Mouse (Mus musculus) left cerebral cortex, adult 18-20 months (tissue): Measurements from ENCODE around the gene Ascc1. TPM values are rescaled to one million over a fixed set of nuclear protein-coding genes. Genes with fewer than 3 reads are reported as not detected.

Source experiments
- DNase-seq, 2 experiments: peaks; one replicate each; pipeline ENCODE4 v3.0.0; 2021 to 2022; ENCODE audit warnings: low spot score in 2 of 2, mixed read lengths in 1 of 2
- long read RNA-seq, 2 experiments: library from polyadenylated mRNA; stranded (forward); transcript quantifications; one replicate each; pipeline ENCODE4 v2.0.0; 2021
- total RNA-seq, 2 experiments: library from RNA; stranded (reverse); gene quantifications; 2 replicates each; pipeline ENCODE4 v1.2.3; 2021

Gene Ascc1
- total RNA-seq, result 10 to 100 TPM; 14.1 to 14.8 TPM
- long read RNA-seq, experiment 1, transcript Ascc1-202 (11 exons, 1,473 nt), result minor isoform, 8 of 22 reads
- long read RNA-seq, experiment 1, transcript Ascc1-201 (11 exons, 1,450 nt), result major isoform, 11 of 22 reads
- long read RNA-seq, experiment 1, partial matches to known transcripts, result 2 of 22 reads
- long read RNA-seq, experiment 1, other reads (novel, unspliced or antisense), result 1 of 22 reads
- long read RNA-seq, experiment 2, transcript Ascc1-201 (11 exons, 1,450 nt), result major isoform, 7 of 13 reads
- long read RNA-seq, experiment 2, partial matches to known transcripts, result 2 of 13 reads
- long read RNA-seq, experiment 2, other reads (novel, unspliced or antisense), result 3 of 13 reads

- DNase-seq, result peak; percentile 95 to 97
Observed at GRCm38 (mm10) chr10:60002673-60003212, at the start of gene Ascc1, which contains the start of gene Anapc16. Gene Ascc1, plus strand, starts transcription at chr10:60002805. Gene Anapc16, minus strand, starts transcription at chr10:60003135.

GRCm38 (mm10) chr10:59953564-59954039, 49.0 kb upstream of the Ascc1 start:
- no peak for DNase-seq

- peak in 1 of 2 experiments; percentile 38 for DNase-seq
Observed at GRCm38 (mm10) chr10:59956681-59957080, 45.9 kb upstream of the Ascc1 start.

GRCm38 (mm10) chr10:59957171-59958149, 45.1 kb upstream of the Ascc1 start:
- DNase-seq, result peak; percentile 42 to 60

GRCm38 (mm10) chr10:59958458-59958857, 44.1 kb upstream of the Ascc1 start:
- DNase-seq, result no peak

GRCm38 (mm10) chr10:59959517-59959916, 43.1 kb upstream of the Ascc1 start:
- DNase-seq, result no peak

GRCm38 (mm10) chr10:59963609-59964008, 39.0 kb upstream of the Ascc1 start:
- no peak for DNase-seq

GRCm38 (mm10) chr10:59964504-59965361, 37.9 kb upstream of the Ascc1 start:
- no peak for DNase-seq

GRCm38 (mm10) chr10:59965362-59965695, 37.3 kb upstream of the Ascc1 start:
- no peak for DNase-seq

GRCm38 (mm10) chr10:59965788-59966187, 36.8 kb upstream of the Ascc1 start:
- DNase-seq, result no peak

- no peak for DNase-seq
Observed at GRCm38 (mm10) chr10:59966743-59967142, 35.9 kb upstream of the Ascc1 start.

- DNase-seq, result no peak
Observed at GRCm38 (mm10) chr10:59967309-59967942, 35.2 kb upstream of the Ascc1 start.

- peak; percentile 78 to 80 for DNase-seq
Observed at GRCm38 (mm10) chr10:59969821-59970449, 32.7 kb upstream of the Ascc1 start.

GRCm38 (mm10) chr10:59970450-59971062, 32.0 kb upstream of the Ascc1 start:
- no peak for DNase-seq

- no peak for DNase-seq
Observed at GRCm38 (mm10) chr10:59971813-59972212, 30.8 kb upstream of the Ascc1 start.

GRCm38 (mm10) chr10:59972534-59972933, 30.1 kb upstream of the Ascc1 start:
- no peak for DNase-seq

GRCm38 (mm10) chr10:59972999-59973398, 29.6 kb upstream of the Ascc1 start:
- no peak for DNase-seq

GRCm38 (mm10) chr10:59973400-59973799, 29.2 kb upstream of the Ascc1 start:
- no peak for DNase-seq

- peak in 1 of 2 experiments; percentile 56 for DNase-seq
Observed at GRCm38 (mm10) chr10:59974191-59974664, 28.4 kb upstream of the Ascc1 start.
